Mouse (Mus musculus) CH12.LX (cell line): ENCODE results near the gene Slc5a11. TPM values are rescaled to one million over a fixed set of nuclear protein-coding genes. Genes with fewer than 3 reads are reported as not detected.

ENCODE experiments used
- DNase-seq: peaks from one replicate; pipeline ENCODE4 v3.0.0-alpha.2; 2013; ENCODE audit errors: extremely low read depth
- H3K27ac ChIP-seq: 2 replicates; pipeline ENCODE4 v1.5.1; 2012; ENCODE audit warnings: low read depth, mild to moderate bottlenecking, control low read depth, moderate library complexity; ENCODE audit not compliant: insufficient read depth
- H3K27me3 ChIP-seq: replicated peaks from 2 replicates; pipeline ENCODE3; 2012; ENCODE audit warnings: inconsistent platforms
- H3K36me3 ChIP-seq, 2 experiments: replicated peaks in 1 of 2; 2 replicates each; pipeline versions ENCODE3 to v1.6.1; 2012; ENCODE audit warnings: inconsistent platforms in 1 of 2, low read length in 1 of 2, mild to moderate bottlenecking in 1 of 2, mixed read lengths in 1 of 2, moderate library complexity in 1 of 2; ENCODE audit not compliant: control insufficient read depth in 1 of 2, insufficient read depth in 1 of 2
- H3K4me1 ChIP-seq, 2 experiments: 2 replicates each; pipeline ENCODE4 v1.6.1; 2012; ENCODE audit warnings: inconsistent platforms in 1 of 2, moderate library complexity in 1 of 2; ENCODE audit not compliant: insufficient read depth in 2 of 2, control insufficient read depth in 1 of 2
- H3K4me2 ChIP-seq: 2 replicates; pipeline ENCODE4 v1.6.1; 2012; ENCODE audit warnings: low read depth, mild to moderate bottlenecking, control low read depth; ENCODE audit not compliant: poor library complexity, insufficient read depth, severe bottlenecking
- H3K4me3 ChIP-seq, 3 experiments: fragments of 150-350 bp in 1 of 3; sonication (generic) in 1 of 3; replicated peaks in 1 of 3; 2 replicates each; pipeline versions ENCODE3 to v1.5.1; 2011 to 2012; ENCODE audit warnings: low read depth in 2 of 3, low read length in 2 of 3, mild to moderate bottlenecking in 2 of 3, moderate library complexity in 2 of 3, control low read depth in 1 of 3, improper control_type of control experiment in 1 of 3, inconsistent platforms in 1 of 3, mixed read lengths in 1 of 3; ENCODE audit not compliant: poor library complexity in 1 of 3
- H3K79me2 ChIP-seq: replicated peaks from 2 replicates; pipeline ENCODE4 v1.6.1; 2012; ENCODE audit warnings: mild to moderate bottlenecking, moderate library complexity; ENCODE audit not compliant: control insufficient read depth, poor library complexity, insufficient read depth, severe bottlenecking; ENCODE audit errors: extremely low read depth
- H3K9ac ChIP-seq: 2 replicates; pipeline ENCODE4 v1.6.1; 2012; ENCODE audit warnings: low read depth, mild to moderate bottlenecking, control low read depth, moderate library complexity; ENCODE audit not compliant: insufficient read depth
- H3K9me3 ChIP-seq: replicated peaks from 2 replicates; pipeline ENCODE3; 2012; ENCODE audit warnings: low read length, inconsistent platforms, mixed read lengths
- CHD1 ChIP-seq: IDR thresholded peaks from 2 replicates; pipeline ENCODE4 v1.6.1; 2012; ENCODE audit warnings: low read depth, low read length, improper control_type of control experiment, inconsistent platforms
- CTCF ChIP-seq, 2 experiments: IDR thresholded peaks in 1 of 2; conservative IDR thresholded peaks in 1 of 2; 2 replicates each; pipeline ENCODE4 v1.5.1; 2011 to 2012; ENCODE audit warnings: low read depth in 2 of 2, low read length in 2 of 2, improper control_type of control experiment in 1 of 2, inconsistent platforms in 1 of 2, mild to moderate bottlenecking in 1 of 2, moderate library complexity in 1 of 2
- E2F4 ChIP-seq: IDR thresholded peaks from 2 replicates; pipeline ENCODE4 v1.6.1; 2011; ENCODE audit warnings: low read depth, low read length, improper control_type of control experiment; ENCODE audit not compliant: insufficient replicate concordance
- ELF1 ChIP-seq: IDR thresholded peaks from 2 replicates; pipeline ENCODE4 v1.6.1; 2014; ENCODE audit warnings: low read depth, mild to moderate bottlenecking, inconsistent platforms, low read length, improper control_type of control experiment
- EP300 ChIP-seq: IDR thresholded peaks from 2 replicates; pipeline ENCODE4 v1.6.1; 2011; ENCODE audit warnings: low read length, improper control_type of control experiment
- ETS1 ChIP-seq: conservative IDR thresholded peaks from 2 replicates; pipeline ENCODE4 v1.6.1; 2012; ENCODE audit warnings: low read depth, mild to moderate bottlenecking, inconsistent platforms, low read length, improper control_type of control experiment, moderate library complexity
- GABPA ChIP-seq: IDR thresholded peaks from 2 replicates; pipeline ENCODE4 v1.6.1; 2012; ENCODE audit warnings: low read depth, low read length, improper control_type of control experiment, inconsistent platforms; ENCODE audit not compliant: insufficient replicate concordance
- HCFC1 ChIP-seq: IDR thresholded peaks from 2 replicates; pipeline ENCODE4 v1.6.1; 2012; ENCODE audit warnings: low read depth, mild to moderate bottlenecking, inconsistent platforms, low read length, improper control_type of control experiment
- JUN ChIP-seq: IDR thresholded peaks from 2 replicates; pipeline ENCODE4 v1.6.1; 2011; ENCODE audit warnings: low read depth, mild to moderate bottlenecking, low read length, improper control_type of control experiment, moderate library complexity; ENCODE audit not compliant: insufficient read depth
- JUND ChIP-seq: conservative IDR thresholded peaks from 2 replicates; pipeline ENCODE4 v1.6.1; 2011; ENCODE audit warnings: low read depth, low read length, improper control_type of control experiment
- MAFK ChIP-seq: IDR thresholded peaks from 2 replicates; pipeline ENCODE4 v1.6.1; 2011; ENCODE audit warnings: low read length, improper control_type of control experiment; ENCODE audit not compliant: insufficient replicate concordance
- MAX ChIP-seq: IDR thresholded peaks from 2 replicates; pipeline ENCODE4 v1.6.1; 2011; ENCODE audit warnings: low read length, improper control_type of control experiment
- MAZ ChIP-seq: IDR thresholded peaks from 2 replicates; pipeline ENCODE4 v1.6.1; 2012; ENCODE audit warnings: low read depth, mild to moderate bottlenecking, inconsistent platforms, low read length, improper control_type of control experiment, moderate library complexity
- MXI1 ChIP-seq: IDR thresholded peaks from 2 replicates; pipeline ENCODE4 v1.6.1; 2011; ENCODE audit warnings: mild to moderate bottlenecking, low read depth, low read length, improper control_type of control experiment
- MYC ChIP-seq: IDR thresholded peaks from 2 replicates; pipeline ENCODE4 v1.6.1; 2011; ENCODE audit warnings: low read depth, mild to moderate bottlenecking, improper control_type of control experiment, low read length
- NELFE ChIP-seq: IDR thresholded peaks from 2 replicates; pipeline ENCODE4 v1.6.1; 2011; ENCODE audit warnings: low read depth, low read length, improper control_type of control experiment
- PAX5 ChIP-seq: IDR thresholded peaks from 2 replicates; pipeline ENCODE4 v1.6.1; 2012; ENCODE audit warnings: low read length, inconsistent platforms, mixed read lengths
- POLR2A ChIP-seq: IDR thresholded peaks from 2 replicates; pipeline ENCODE4 v1.6.1; 2011; ENCODE audit warnings: low read depth, mild to moderate bottlenecking, improper control_type of control experiment, low read length
- POLR2AphosphoS2 ChIP-seq: IDR thresholded peaks from 2 replicates; pipeline ENCODE4 v1.6.1; 2011; ENCODE audit warnings: low read depth, low read length, improper control_type of control experiment
- RAD21 ChIP-seq: IDR thresholded peaks from 2 replicates; pipeline ENCODE4 v1.6.1; 2011; ENCODE audit warnings: low read depth, mild to moderate bottlenecking, low read length, improper control_type of control experiment, moderate library complexity
- RCOR1 ChIP-seq: conservative IDR thresholded peaks from 2 replicates; pipeline ENCODE4 v1.6.1; 2012; ENCODE audit warnings: low read depth, mild to moderate bottlenecking, inconsistent platforms, low read length, improper control_type of control experiment
- SIN3A ChIP-seq: IDR thresholded peaks from 2 replicates; pipeline ENCODE4 v1.6.1; 2012; ENCODE audit warnings: low read length, improper control_type of control experiment, inconsistent platforms
- USF1 ChIP-seq: IDR thresholded peaks from 2 replicates; pipeline ENCODE4 v1.6.1; 2014; ENCODE audit warnings: low read depth, mild to moderate bottlenecking, inconsistent platforms, low read length, improper control_type of control experiment
- USF2 ChIP-seq: conservative IDR thresholded peaks from 2 replicates; pipeline ENCODE4 v1.6.1; 2011; ENCODE audit warnings: low read depth, low read length, improper control_type of control experiment
- ZKSCAN1 ChIP-seq: IDR thresholded peaks from 2 replicates; pipeline ENCODE4 v1.6.1; 2012; ENCODE audit warnings: low read depth, inconsistent platforms, low read length, improper control_type of control experiment, borderline replicate concordance
- ZNF384 ChIP-seq: IDR thresholded peaks from 2 replicates; pipeline ENCODE4 v1.6.1; 2012; ENCODE audit warnings: low read depth, low read length, improper control_type of control experiment, inconsistent platforms
- dilution Hi-C: fragments of 300-500 bp; cut with MboI; formaldehyde crosslinking; loops from 2 replicates; pipeline ENCODE4 v1.14.3; 2020; ENCODE audit warnings: low sequenced_read_pairs; ENCODE audit not compliant: extremely low pct_unique_long_range_greater_than_20kb, extremely low pct_ligation_motif_present
- in situ Hi-C: fragments of 300-500 bp; cut with MboI; formaldehyde crosslinking; loops from 3 replicates; pipeline ENCODE4 v1.14.3; 2019; ENCODE audit warnings: low sequenced_read_pairs, low pct_ligation_motif_present, low pct_unique_long_range_greater_than_20kb, mixed read lengths
- polyA plus RNA-seq: library from polyadenylated mRNA; unstranded; fragments of >175 nt; gene quantifications from 2 replicates; pipeline ENCODE4 v1.2.1, GENCODE M21; 2012; ENCODE audit warnings: low read depth; ENCODE audit not compliant: insufficient read length
- total RNA-seq, 2 experiments: library from RNA; depleted of rRNA; stranded (reverse); fragments of 300-350 nt in 1 of 2; fragments of >200 nt in 1 of 2; gene quantifications; 2 replicates each; pipeline ENCODE4 v1.2.3; 2012 to 2014

The Slc5a11 gene
- total and polyA plus RNA-seq, 3 experiments: 0.38 to 1.3 (median 1.2) TPM

- TF ChIP-seq HCFC1: no peak
These were observed 85.7 kb downstream of the Slc5a11 start (continued) for GRCm38 (mm10) chr7:123300258-123300657.

- no peak for TF ChIP-seq MAFK
- TF ChIP-seq ZNF384: no peak
- no peak for TF ChIP-seq E2F4
- no peak for TF ChIP-seq JUN
- no peak for TF ChIP-seq EP300
- no peak for TF ChIP-seq CHD1
- TF ChIP-seq RCOR1: no peak
- TF ChIP-seq USF1: no peak
- no peak for TF ChIP-seq HCFC1
- no peak for TF ChIP-seq JUND
- TF ChIP-seq MYC: no peak
- no peak for TF ChIP-seq NELFE
- no peak for TF ChIP-seq USF2
- no peak for TF ChIP-seq RAD21
- TF ChIP-seq POLR2A: no peak
- TF ChIP-seq PAX5: no peak
- TF ChIP-seq MAZ: no peak
- TF ChIP-seq GABPA: no peak
- in situ Hi-C loops (no loop called here), dilution Hi-C loops (no loop called here)
- Histone ChIP-seq H3K4me3 (no peak overlapping the region), H3K79me2 (no peaks in the 10 kb centered on the region), H3K9me3 (no peaks in the 10 kb centered on the region), H3K27ac (no peak overlapping the region), H3K36me3 (peaks cover 47 to 90% of the 10 kb centered on the region in 2 experiments), H3K27me3 (no peaks in the 10 kb centered on the region), H3K4me2 (no peak overlapping the region), H3K9ac (no peak overlapping the region), H3K4me1 (no peaks in the 10 kb centered on the region)
- no peak for DNase-seq
These were observed 90.8 kb downstream of the Slc5a11 start for GRCm38 (mm10) chr7:123305397-123305796.

DNA sequence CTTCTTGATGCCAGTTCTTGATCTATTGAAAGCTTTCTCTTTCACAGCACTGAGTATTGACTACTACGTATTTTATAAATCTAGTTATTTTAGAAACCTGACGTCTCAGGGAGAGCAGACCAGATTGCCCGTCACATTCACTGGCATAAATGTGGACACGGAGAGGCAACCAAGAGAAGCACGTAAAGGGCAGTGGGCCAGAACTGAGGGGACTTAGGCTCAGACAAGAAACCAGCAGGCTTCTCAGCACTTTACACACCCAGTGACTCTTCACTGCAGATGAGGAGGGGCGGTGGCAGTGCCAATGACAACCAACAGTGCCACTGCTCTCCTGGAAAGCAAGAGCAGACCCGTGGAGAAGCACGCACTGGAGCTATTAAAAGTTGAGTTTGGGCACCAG is 92.7 kb downstream of the Slc5a11 start:
- H3K27me3 ChIP-seq: no peaks in the 10 kb centered on the region

More for the DNA sequence above, 92.7 kb downstream of the Slc5a11 start:
- Histone ChIP-seq H3K36me3 (peaks cover 56 to 98% of the 10 kb centered on the region in 2 experiments), H3K27ac (no peak overlapping the region), H3K9ac (no peak overlapping the region), H3K79me2 (no peaks in the 10 kb centered on the region; the same call in 1 of the 2 replicates)
- in situ Hi-C loops: no loop called here
- no peak for DNase-seq
- TF ChIP-seq NELFE (no peak), E2F4 (no peak), ZKSCAN1 (no peak), POLR2AphosphoS2 (no peak), SIN3A (no peak), MXI1 (no peak), ETS1 (no peak), ELF1 (no peak), MAFK (no peak), GABPA (no peak), MAX (no peak), CTCF (conservative IDR thresholded peaks at IDR 0.05 in 1 of 2, IDR thresholded peaks at IDR 0.05 in 1 of 2; ENCODE audit: low read depth in 2 of 2, low read length in 2 of 2) (no peak)
- TF ChIP-seq, all 38 proteins: peak for 0
- Histone ChIP-seq H3K9me3 (no peaks in the 10 kb centered on the region), H3K4me2 (no peak overlapping the region), H3K4me1 (no peaks in the 10 kb centered on the region), H3K4me3 (no peak overlapping the region)
- dilution Hi-C loops: no loop called here
